Mouse (Mus musculus): ENCODE measurements around the gene Sept6. TPM values are rescaled to one million over a fixed set of nuclear protein-coding genes. Genes with fewer than 3 reads are reported as not detected.

The Sept6 gene
- polyA plus RNA-seq, 1 experiment from 2014 or later: 21.0 TPM

DNA sequence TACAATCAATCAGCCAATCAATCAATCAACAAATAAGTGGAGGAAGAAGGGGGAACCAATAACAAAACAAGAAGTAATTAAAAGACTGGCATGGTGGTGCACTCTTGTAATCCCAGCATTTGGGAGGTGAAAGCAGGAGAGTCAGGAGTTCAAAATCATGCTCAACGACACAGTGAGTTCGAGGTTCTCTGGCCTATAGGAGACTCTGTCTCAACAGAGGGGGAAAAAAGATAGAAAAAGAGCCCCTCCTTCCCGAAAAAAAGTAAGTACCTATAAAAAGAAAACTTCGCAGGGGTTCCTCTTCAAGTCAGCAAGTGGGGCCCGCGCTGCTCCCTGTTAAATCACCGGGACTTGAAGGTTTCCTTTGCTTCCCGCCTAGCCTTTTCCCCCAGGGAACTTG lies 117.8 kb downstream of the Sept6 start, which contains the start of the genes Ube2a and C330007P06Rik:
Gene Ube2a, plus strand, starts transcription at position 136 of the 400 bp plus-strand sequence.
Gene C330007P06Rik, minus strand, starts transcription at position 347 of the 400 bp plus-strand sequence.
- Histone ChIP-seq H3K36me3 (ENCODE audit: control insufficient read depth, insufficient read depth, low read length) (no peaks in the 10 kb centered on the region), H3K4me2 (replicated peaks; ENCODE audit: low read depth, low read length) (peak within 1 kb of the TSS; percentile 52), H3K9ac (replicated peaks; ENCODE audit: low read depth, low read length) (peak within 1 kb of the TSS; percentile 53), H3K27ac (ENCODE audit: low read length) (peak within 1 kb of the TSS; percentile 75), H3K27me3 (ENCODE audit: control insufficient read depth, insufficient read depth, low read length) (no peaks in the 10 kb centered on the region), H3K4me1 (ENCODE audit: control insufficient read depth, insufficient read depth, low read length) (no peaks in the 10 kb centered on the region), H3K4me3 (ENCODE audit: low read depth, low read length) (peak within 1 kb of the TSS; percentile 55), H3K9me3 (ENCODE audit: control insufficient read depth, low read depth, low read length) (no peaks in the 10 kb centered on the region)
- no peak for ATAC-seq (ENCODE audit: insufficient number of reproducible peaks, insufficient read depth, low FRiP score, low read depth)
- WGBS: 29% methylated on average over 8 of the region's 8 CpGs

DNA sequence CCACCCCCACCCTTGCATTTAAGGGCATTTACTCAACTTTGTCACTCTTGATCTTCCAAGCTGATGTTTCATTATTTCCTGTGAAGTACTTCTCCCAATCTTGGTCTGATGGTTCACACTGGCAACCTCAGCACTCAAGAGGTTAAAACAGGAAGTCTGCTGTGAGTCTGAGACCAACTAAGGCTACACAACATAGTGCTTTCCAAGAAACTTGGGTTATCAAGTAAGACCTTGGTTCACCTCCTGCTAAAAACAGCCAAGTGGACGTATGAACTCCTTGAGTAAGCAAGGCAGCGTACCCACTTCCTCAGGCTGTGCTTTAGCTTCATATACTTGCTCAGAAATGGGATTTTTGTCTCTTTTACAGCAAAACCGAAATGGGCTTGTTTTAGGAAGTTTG lies 121.2 kb downstream of the Sept6 start:
- Histone ChIP-seq H3K9ac (replicated peaks; ENCODE audit: low read depth, low read length) (no peak overlapping the region), H3K4me2 (replicated peaks; ENCODE audit: low read depth, low read length) (no peak overlapping the region), H3K27me3 (ENCODE audit: control insufficient read depth, insufficient read depth, low read length) (no peaks in the 10 kb centered on the region), H3K4me1 (ENCODE audit: control insufficient read depth, insufficient read depth, low read length) (no peaks in the 10 kb centered on the region), H3K36me3 (ENCODE audit: control insufficient read depth, insufficient read depth, low read length) (no peaks in the 10 kb centered on the region), H3K27ac (ENCODE audit: low read length) (no peak overlapping the region), H3K9me3 (ENCODE audit: control insufficient read depth, low read depth, low read length) (no peaks in the 10 kb centered on the region), H3K4me3 (ENCODE audit: low read depth, low read length) (no peak overlapping the region)
- no peak for ATAC-seq (ENCODE audit: insufficient number of reproducible peaks, insufficient read depth, low FRiP score, low read depth)
- 76% methylated on average over 3 of the region's 3 CpGs for WGBS

- ATAC-seq (ENCODE audit: insufficient number of reproducible peaks, insufficient read depth, low FRiP score, low read depth): no peak
- H3K4me1 ChIP-seq (ENCODE audit: control insufficient read depth, insufficient read depth, low read length): no peaks in the 10 kb centered on the region
- no peaks in the 10 kb centered on the region for H3K9me3 ChIP-seq (ENCODE audit: control insufficient read depth, low read depth, low read length)
- no peak overlapping the region for H3K9ac ChIP-seq (replicated peaks; ENCODE audit: low read depth, low read length)
- H3K27ac ChIP-seq (ENCODE audit: low read length): no peak overlapping the region
- H3K27me3 ChIP-seq (ENCODE audit: control insufficient read depth, insufficient read depth, low read length): no peaks in the 10 kb centered on the region
- H3K4me2 ChIP-seq (replicated peaks; ENCODE audit: low read depth, low read length): peak overlapping the region; percentile 20; the same call in 1 of the 2 replicates
- no peaks in the 10 kb centered on the region for H3K36me3 ChIP-seq (ENCODE audit: control insufficient read depth, insufficient read depth, low read length)
- WGBS: 56% methylated on average over 8 of the region's 8 CpGs
- H3K4me3 ChIP-seq (ENCODE audit: low read depth, low read length): peak overlapping the region; percentile 35
These were observed 126.8 kb downstream of the Sept6 start for GRCm38 (mm10) chrX:36864609-36865328.

DNA sequence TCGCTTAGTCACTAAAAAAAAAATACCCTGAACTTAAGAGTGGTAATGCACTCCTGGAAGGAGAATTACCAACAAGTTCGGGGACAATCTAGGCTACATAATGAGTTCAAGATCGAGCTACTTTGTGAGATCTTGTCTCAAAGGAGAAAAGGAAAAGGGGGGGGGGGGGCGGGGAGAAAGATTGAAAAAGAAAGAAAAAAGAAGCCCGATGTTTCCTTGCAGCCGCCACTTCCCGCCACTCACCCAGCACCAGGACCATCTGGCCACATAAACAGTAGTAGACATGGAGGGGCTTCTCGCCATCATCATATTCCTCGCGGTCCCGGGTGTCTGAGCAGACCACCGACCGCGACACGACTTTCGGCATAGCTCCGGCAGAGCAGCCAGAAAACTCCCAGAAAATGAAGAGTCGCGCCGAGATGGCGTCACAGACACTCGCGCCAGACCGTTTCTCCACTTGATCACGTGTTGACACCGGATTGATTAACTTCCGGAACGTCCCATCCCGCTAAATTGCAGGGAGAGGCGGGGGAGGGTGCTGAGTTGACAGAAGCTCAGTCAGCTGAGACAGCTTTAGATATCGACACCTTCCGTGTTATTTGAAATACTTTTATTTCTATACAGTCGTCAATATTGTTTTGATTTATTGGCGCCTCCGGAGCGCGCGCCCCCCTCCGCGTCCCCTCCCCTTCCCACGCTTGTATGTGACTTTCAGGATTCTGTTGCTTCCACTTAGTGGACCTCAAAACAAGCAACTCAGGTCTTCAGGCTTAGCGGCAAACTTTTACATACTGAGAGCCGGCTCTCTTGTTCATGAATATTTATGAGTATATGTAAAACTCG lies 127.6 kb downstream of the Sept6 start:
- Histone ChIP-seq H3K27ac (ENCODE audit: low read length) (no peak overlapping the region), H3K9me3 (ENCODE audit: control insufficient read depth, low read depth, low read length) (no peaks in the 10 kb centered on the region), H3K27me3 (ENCODE audit: control insufficient read depth, insufficient read depth, low read length) (no peaks in the 10 kb centered on the region), H3K4me3 (ENCODE audit: low read depth, low read length) (peak overlapping the region; percentile 35), H3K4me2 (replicated peaks; ENCODE audit: low read depth, low read length) (peak overlapping the region; percentile 46), H3K4me1 (ENCODE audit: control insufficient read depth, insufficient read depth, low read length) (no peaks in the 10 kb centered on the region), H3K36me3 (ENCODE audit: control insufficient read depth, insufficient read depth, low read length) (no peaks in the 10 kb centered on the region), H3K9ac (replicated peaks; ENCODE audit: low read depth, low read length) (peak overlapping the region; percentile 21; the same call in 1 of the 2 replicates)
- WGBS: 18% methylated on average over 43 of the region's 44 CpGs
- peak; percentile 84; the same call in 1 of the 2 replicates for ATAC-seq (ENCODE audit: insufficient number of reproducible peaks, insufficient read depth, low FRiP score, low read depth)

Other genes with a start within 250 kb of the Sept6 start
- 1.4 and 1.7 TPM in 2 replicates for gene Slc25a43, start 248.1 kb downstream of the Sept6 start, polyA plus RNA-seq (2014; fragmentation: Nextera tagmentation; extraction: Ambion mirVana)
- gene Slc25a5, start 196.1 kb downstream of the Sept6 start, polyA plus RNA-seq (2014; fragmentation: Nextera tagmentation; extraction: Ambion mirVana): 560 and 599 TPM in 2 replicates
- 113 and 121 TPM in 2 replicates for gene Ube2a, start 117.9 kb downstream of the Sept6 start, polyA plus RNA-seq (2014; fragmentation: Nextera tagmentation; extraction: Ambion mirVana)
- gene C330007P06Rik, start 117.7 kb downstream of the Sept6 start, polyA plus RNA-seq (2014; fragmentation: Nextera tagmentation; extraction: Ambion mirVana): 34.5 and 35.0 TPM in 2 replicates
- 2.6 and 2.9 TPM in 2 replicates for gene Nkrf, start 88.9 kb downstream of the Sept6 start, polyA plus RNA-seq (2014; fragmentation: Nextera tagmentation; extraction: Ambion mirVana)
- gene Sowahd, start 57.1 kb upstream of the Sept6 start, polyA plus RNA-seq (2014; fragmentation: Nextera tagmentation; extraction: Ambion mirVana): 0.27 TPM in 1 of 2 replicates, not detected in the other
- 674 and 682 TPM in 2 replicates for gene Rpl39, start 93.6 kb upstream of the Sept6 start, polyA plus RNA-seq (2014; fragmentation: Nextera tagmentation; extraction: Ambion mirVana)
- 25.4 and 26.3 TPM in 2 replicates for gene Upf3b, start 118.5 kb upstream of the Sept6 start, polyA plus RNA-seq (2014; fragmentation: Nextera tagmentation; extraction: Ambion mirVana)
- gene Nkap, start 135.0 kb upstream of the Sept6 start, polyA plus RNA-seq (2014; fragmentation: Nextera tagmentation; extraction: Ambion mirVana): 19.0 and 19.3 TPM in 2 replicates
- 0.13 TPM in 1 of 2 replicates, not detected in the other for gene Akap14, start 177.0 kb upstream of the Sept6 start, polyA plus RNA-seq (2014; fragmentation: Nextera tagmentation; extraction: Ambion mirVana)
- 400 and 468 TPM in 2 replicates for gene Ndufa1, start 199.4 kb upstream of the Sept6 start, polyA plus RNA-seq (2014; fragmentation: Nextera tagmentation; extraction: Ambion mirVana)
- gene Rnf113a1, start 199.5 kb upstream of the Sept6 start, polyA plus RNA-seq (2014; fragmentation: Nextera tagmentation; extraction: Ambion mirVana): 10.5 and 10.7 TPM in 2 replicates
- gene Gm9, start 219.2 kb upstream of the Sept6 start, polyA plus RNA-seq (2014; fragmentation: Nextera tagmentation; extraction: Ambion mirVana): not detected in 2 replicates
- not detected in 2 replicates for gene Rhox1, start 230.5 kb upstream of the Sept6 start, polyA plus RNA-seq (2014; fragmentation: Nextera tagmentation; extraction: Ambion mirVana)